Mouse (Mus musculus): ENCODE results near the gene Lrrn4cl. TPM values are rescaled to one million over a fixed set of nuclear protein-coding genes. Genes with fewer than 3 reads are reported as not detected.

The Lrrn4cl gene
- 0.10 and 0.49 TPM in 2 replicates for polyA plus RNA-seq (2014; fragmentation: Nextera tagmentation; extraction: Ambion mirVana)

- no peaks in the 10 kb centered on the region for H3K9me3 ChIP-seq (replicated peaks; ENCODE audit: control insufficient read depth, low read length)
- H3K4me1 ChIP-seq (ENCODE audit: control insufficient read depth, insufficient read depth, low read length) = peaks cover 4% of the 10 kb centered on the region
- H3K27me3 ChIP-seq (ENCODE audit: control insufficient read depth, insufficient read depth, low read length) = no peaks in the 10 kb centered on the region
- no peak within 1 kb of the TSS for H3K4me3 ChIP-seq (ENCODE audit: low read depth, low read length)
- no peak within 1 kb of the TSS for H3K4me2 ChIP-seq (ENCODE audit: low read depth, low read length)
- DNase-seq (ENCODE audit: low spot score) = peak; percentile 55
- WGBS = 16% methylated on average over 7 of the region's 7 CpGs
- no peak for ATAC-seq (replicated peaks; ENCODE audit: insufficient number of reproducible peaks, low FRiP score, low TSS enrichment, low read depth)
- 0 out of 2 replicates have a peak within 1 kb of the TSS, but pooled peaks have one; percentile 8 for H3K27ac ChIP-seq (replicated peaks; ENCODE audit: low read depth, low read length)
- H3K36me3 ChIP-seq (replicated peaks; ENCODE audit: control insufficient read depth, insufficient read depth, low read depth, low read length) = no peaks in the 10 kb centered on the region
- peak within 1 kb of the TSS; percentile 22; the same call in 1 of the 2 replicates for H3K9ac ChIP-seq (replicated peaks; ENCODE audit: low read length)
These were observed at the start of gene Lrrn4cl for GRCm38 (mm10) chr19:8850402-8850901. Lrrn4cl (plus strand) TSS chr19:8850768.

DNA sequence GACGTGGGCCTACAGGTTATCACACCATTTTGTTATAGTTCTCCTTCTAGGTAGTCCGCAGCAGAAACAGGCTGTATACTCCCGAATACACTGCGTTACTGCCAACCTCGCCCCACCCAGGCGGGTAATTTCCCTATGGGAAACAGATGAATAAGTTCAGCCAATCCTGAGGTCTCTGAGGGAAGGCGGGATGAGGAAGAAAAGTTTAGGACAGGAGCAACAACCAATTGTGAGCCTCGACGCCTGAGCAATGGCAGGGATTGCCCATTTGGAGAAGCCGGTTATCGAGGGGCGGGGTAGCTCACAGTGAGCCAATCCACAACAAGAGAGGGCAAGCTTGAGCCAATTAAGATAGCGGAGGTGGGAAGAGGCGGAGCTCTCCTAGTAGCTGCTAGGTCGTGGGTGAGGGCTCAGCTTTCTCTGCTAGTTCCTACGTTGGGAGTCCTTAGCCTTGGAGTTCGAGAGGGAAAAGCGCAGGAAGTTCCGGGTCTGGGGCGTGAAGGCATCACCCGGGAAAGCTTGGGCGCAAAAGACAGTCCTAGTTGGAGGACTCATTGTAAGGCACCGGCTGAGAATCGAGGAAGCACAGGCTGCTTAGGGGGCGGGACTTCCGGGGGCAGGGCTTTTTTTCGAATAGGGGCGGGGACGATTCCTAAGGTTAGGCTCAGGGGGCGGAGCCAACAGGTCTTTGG, 48.3 kb upstream of the Lrrn4cl start, which contains the start of gene Zbtb3:
Gene Zbtb3 (plus strand): TSS at position 426 of the 692 bp plus-strand sequence.
- H3K4me3 ChIP-seq (ENCODE audit: low read depth, low read length) = peak within 1 kb of the TSS; percentile 43
- ATAC-seq (replicated peaks; ENCODE audit: insufficient number of reproducible peaks, low FRiP score, low TSS enrichment, low read depth) = peak; percentile 96
- DNase-seq (ENCODE audit: low spot score) = peak; percentile 97
- under 1% methylated on average over 30 of the region's 30 CpGs for WGBS
- peak within 1 kb of the TSS; percentile 70 for H3K4me2 ChIP-seq (ENCODE audit: low read depth, low read length)
- H3K36me3 ChIP-seq (replicated peaks; ENCODE audit: control insufficient read depth, insufficient read depth, low read depth, low read length) = no peaks in the 10 kb centered on the region
- H3K27ac ChIP-seq (replicated peaks; ENCODE audit: low read depth, low read length) = 0 out of 2 replicates have a peak within 1 kb of the TSS, but pooled peaks have one; percentile 48
- no peaks in the 10 kb centered on the region for H3K9me3 ChIP-seq (replicated peaks; ENCODE audit: control insufficient read depth, low read length)
- H3K27me3 ChIP-seq (ENCODE audit: control insufficient read depth, insufficient read depth, low read length) = no peaks in the 10 kb centered on the region
- peak within 1 kb of the TSS; percentile 53 for H3K9ac ChIP-seq (replicated peaks; ENCODE audit: low read length)
- H3K4me1 ChIP-seq (ENCODE audit: control insufficient read depth, insufficient read depth, low read length) = no peaks in the 10 kb centered on the region

- H3K27ac ChIP-seq (replicated peaks; ENCODE audit: low read depth, low read length) = no peak overlapping the region
- no peaks in the 10 kb centered on the region for H3K36me3 ChIP-seq (replicated peaks; ENCODE audit: control insufficient read depth, insufficient read depth, low read depth, low read length)
- H3K27me3 ChIP-seq (ENCODE audit: control insufficient read depth, insufficient read depth, low read length) = no peaks in the 10 kb centered on the region
- peak overlapping the region; percentile 43 for H3K4me3 ChIP-seq (ENCODE audit: low read depth, low read length)
- H3K9ac ChIP-seq (replicated peaks; ENCODE audit: low read length) = peak overlapping the region; percentile 37; the same call in 1 of the 2 replicates
- no peaks in the 10 kb centered on the region for H3K9me3 ChIP-seq (replicated peaks; ENCODE audit: control insufficient read depth, low read length)
- ATAC-seq (replicated peaks; ENCODE audit: insufficient number of reproducible peaks, low FRiP score, low TSS enrichment, low read depth) = no peak
- no peaks in the 10 kb centered on the region for H3K4me1 ChIP-seq (ENCODE audit: control insufficient read depth, insufficient read depth, low read length)
- no peak for DNase-seq (ENCODE audit: low spot score)
- no peak overlapping the region for H3K4me2 ChIP-seq (ENCODE audit: low read depth, low read length)
- 91% methylated on average over 9 of the region's 9 CpGs for WGBS
These were observed 47.3 kb upstream of the Lrrn4cl start for GRCm38 (mm10) chr19:8803204-8803780.

DNA sequence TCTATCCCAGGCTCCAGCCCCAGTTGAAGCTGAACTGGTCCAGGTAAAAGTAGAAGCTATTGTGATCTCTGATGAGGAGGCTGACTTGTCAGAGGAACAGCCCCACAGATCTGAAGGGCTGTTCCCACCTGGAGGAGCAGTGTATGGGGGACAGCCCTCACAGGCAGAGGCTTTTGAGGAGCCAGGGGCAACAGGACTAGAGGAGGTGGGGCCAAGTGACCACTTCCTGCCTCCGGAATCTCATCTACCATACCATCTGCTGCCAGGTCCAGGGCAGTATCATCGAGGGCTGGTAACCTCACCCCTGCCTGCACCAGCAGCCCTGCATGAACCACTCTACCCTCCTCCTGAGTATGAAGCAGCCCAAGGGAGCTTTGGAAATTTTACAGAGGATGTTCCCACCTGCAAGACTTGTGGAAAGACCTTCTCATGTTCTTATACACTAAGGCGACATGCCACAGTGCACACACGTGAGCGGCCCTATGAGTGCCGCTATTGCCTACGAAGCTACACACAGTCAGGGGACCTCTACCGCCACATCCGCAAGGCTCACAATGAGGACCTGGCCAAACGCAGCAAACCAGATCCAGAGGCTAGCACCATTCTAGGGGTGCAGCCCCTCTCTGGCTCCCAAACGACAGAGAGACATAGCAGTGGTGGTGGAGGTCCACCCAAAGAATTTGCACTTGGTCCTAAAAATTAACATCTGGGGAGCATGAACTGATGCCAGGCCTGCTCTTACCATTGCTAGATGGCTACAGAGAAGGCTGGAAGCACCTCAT, 46.5 kb upstream of the Lrrn4cl start:
- no peak for ATAC-seq (replicated peaks; ENCODE audit: insufficient number of reproducible peaks, low FRiP score, low TSS enrichment, low read depth)
- H3K4me3 ChIP-seq (ENCODE audit: low read depth, low read length) = no peak overlapping the region
- no peaks in the 10 kb centered on the region for H3K36me3 ChIP-seq (replicated peaks; ENCODE audit: control insufficient read depth, insufficient read depth, low read depth, low read length)

DNA sequence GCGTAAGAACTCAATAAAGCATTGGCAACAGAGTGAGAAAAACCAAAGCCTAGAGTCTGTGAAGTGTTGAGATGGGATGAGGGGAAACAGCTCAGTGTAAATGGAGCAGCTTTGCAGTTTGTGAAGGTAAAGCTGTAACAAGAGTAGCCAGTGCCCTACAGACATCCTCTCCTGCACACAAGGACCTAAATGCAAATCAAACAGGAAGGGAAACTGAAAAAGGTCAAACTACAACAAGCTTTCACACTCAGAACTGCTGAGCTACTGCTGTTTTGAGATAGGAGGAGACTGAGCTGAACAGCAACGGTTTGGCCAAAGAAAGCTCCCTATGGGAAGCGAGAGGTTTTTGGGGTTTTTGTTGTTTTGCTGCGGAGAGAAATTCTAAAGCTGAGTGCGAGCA, 43.8 kb upstream of the Lrrn4cl start:
- 0 out of 2 replicates have a peak, but pooled peaks cover 2% of the 10 kb centered on the region for H3K36me3 ChIP-seq (replicated peaks; ENCODE audit: control insufficient read depth, insufficient read depth, low read depth, low read length)
- no peak overlapping the region for H3K9ac ChIP-seq (replicated peaks; ENCODE audit: low read length)
- DNase-seq (ENCODE audit: low spot score) = no peak
- no peaks in the 10 kb centered on the region for H3K27me3 ChIP-seq (ENCODE audit: control insufficient read depth, insufficient read depth, low read length)
- ATAC-seq (replicated peaks; ENCODE audit: insufficient number of reproducible peaks, low FRiP score, low TSS enrichment, low read depth) = no peak
- H3K4me2 ChIP-seq (ENCODE audit: low read depth, low read length) = no peak overlapping the region
- H3K4me1 ChIP-seq (ENCODE audit: control insufficient read depth, insufficient read depth, low read length) = no peaks in the 10 kb centered on the region
- no peak overlapping the region for H3K27ac ChIP-seq (replicated peaks; ENCODE audit: low read depth, low read length)
- no peaks in the 10 kb centered on the region for H3K9me3 ChIP-seq (replicated peaks; ENCODE audit: control insufficient read depth, low read length)
- WGBS = 91% methylated on average over 5 of the region's 5 CpGs
- H3K4me3 ChIP-seq (ENCODE audit: low read depth, low read length) = no peak overlapping the region

More for the DNA sequence above, 46.5 kb upstream of the Lrrn4cl start:
- Histone ChIP-seq H3K9me3 (replicated peaks; ENCODE audit: control insufficient read depth, low read length) (no peaks in the 10 kb centered on the region), H3K9ac (replicated peaks; ENCODE audit: low read length) (no peak overlapping the region), H3K27me3 (ENCODE audit: control insufficient read depth, insufficient read depth, low read length) (no peaks in the 10 kb centered on the region), H3K4me2 (ENCODE audit: low read depth, low read length) (no peak overlapping the region), H3K4me1 (ENCODE audit: control insufficient read depth, insufficient read depth, low read length) (no peaks in the 10 kb centered on the region), H3K27ac (replicated peaks; ENCODE audit: low read depth, low read length) (no peak overlapping the region)
- no peak for DNase-seq (ENCODE audit: low spot score)
- WGBS = 91% methylated on average over 11 of the region's 11 CpGs

GRCm38 (mm10) chr19:8815812-8816211, 34.8 kb upstream of the Lrrn4cl start:
- ATAC-seq (replicated peaks; ENCODE audit: insufficient number of reproducible peaks, low FRiP score, low TSS enrichment, low read depth) (no peak), DNase-seq (ENCODE audit: low spot score) (no peak)
- Histone ChIP-seq H3K4me3 (ENCODE audit: low read depth, low read length) (no peak overlapping the region), H3K27me3 (ENCODE audit: control insufficient read depth, insufficient read depth, low read length) (no peaks in the 10 kb centered on the region), H3K27ac (replicated peaks; ENCODE audit: low read depth, low read length) (no peak overlapping the region), H3K9ac (replicated peaks; ENCODE audit: low read length) (no peak overlapping the region; the same call in 1 of the 2 replicates), H3K9me3 (replicated peaks; ENCODE audit: control insufficient read depth, low read length) (no peaks in the 10 kb centered on the region), H3K4me2 (ENCODE audit: low read depth, low read length) (no peak overlapping the region), H3K36me3 (replicated peaks; ENCODE audit: control insufficient read depth, insufficient read depth, low read depth, low read length) (peaks cover 11% of the 10 kb centered on the region; the same call in 1 of the 2 replicates), H3K4me1 (ENCODE audit: control insufficient read depth, insufficient read depth, low read length) (no peaks in the 10 kb centered on the region; the same call in 1 of the 2 replicates)
- WGBS = 83% methylated on average over 11 of the region's 11 CpGs

GRCm38 (mm10) chr19:8817001-8817400, 33.6 kb upstream of the Lrrn4cl start:
- DNase-seq (ENCODE audit: low spot score) (no peak), ATAC-seq (replicated peaks; ENCODE audit: insufficient number of reproducible peaks, low FRiP score, low TSS enrichment, low read depth) (no peak)
- H3K36me3 ChIP-seq (replicated peaks; ENCODE audit: control insufficient read depth, insufficient read depth, low read depth, low read length) = peaks cover 9% of the 10 kb centered on the region; the same call in 1 of the 2 replicates
- no peaks in the 10 kb centered on the region for H3K9me3 ChIP-seq (replicated peaks; ENCODE audit: control insufficient read depth, low read length)
- H3K27ac ChIP-seq (replicated peaks; ENCODE audit: low read depth, low read length) = no peak overlapping the region
- H3K27me3 ChIP-seq (ENCODE audit: control insufficient read depth, insufficient read depth, low read length) = no peaks in the 10 kb centered on the region
- H3K4me1 ChIP-seq (ENCODE audit: control insufficient read depth, insufficient read depth, low read length) = no peaks in the 10 kb centered on the region; the same call in 1 of the 2 replicates
- 78% methylated on average over 3 of the region's 3 CpGs for WGBS
- peak overlapping the region; percentile 13 for H3K4me2 ChIP-seq (ENCODE audit: low read depth, low read length)
- H3K9ac ChIP-seq (replicated peaks; ENCODE audit: low read length) = peak overlapping the region; percentile 27; the same call in 1 of the 2 replicates
- H3K4me3 ChIP-seq (ENCODE audit: low read depth, low read length) = peak overlapping the region; percentile 10; the same call in 1 of the 2 replicates

All from embryonic facial prominence, embryonic 11.5 days (tissue).